Mouse (Mus musculus): ENCODE measurements around the gene Elovl7. TPM values are rescaled to one million over a fixed set of nuclear protein-coding genes. Genes with fewer than 3 reads are reported as not detected.

Gene Elovl7
- polyA plus RNA-seq (2011; ENCODE audit: insufficient read depth, insufficient read length, low replicate concordance, missing spikeins) = 1.5 and 4.3 TPM in 2 replicates

DNA sequence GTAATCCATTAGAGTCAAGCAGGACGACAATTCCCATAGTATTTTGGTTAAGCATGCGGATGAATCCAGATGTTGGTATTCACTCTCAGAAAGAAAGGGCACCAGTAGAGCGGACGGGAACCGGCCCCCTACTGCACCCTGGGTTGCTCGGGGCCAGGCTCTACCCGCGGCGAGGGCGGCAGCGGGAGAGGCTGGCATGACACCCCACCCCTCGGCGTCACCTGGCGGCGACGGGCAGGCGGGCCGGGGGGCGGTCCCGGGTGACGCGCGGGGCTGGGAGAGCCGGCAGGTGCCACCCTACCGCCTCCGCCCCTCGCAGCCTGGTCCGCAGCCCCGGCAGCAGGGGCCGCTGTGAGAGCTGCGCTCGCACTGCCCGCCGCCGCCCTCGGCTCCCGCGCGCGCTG lies at the start of gene Elovl7:
Elovl7 (plus strand) TSS at position 324 of the 404 bp plus-strand sequence.
- Histone ChIP-seq H3K27ac (ENCODE audit: control insufficient read depth, insufficient read depth, low read depth, low read length, poor library complexity) (peak within 1 kb of the TSS; percentile 66; the same call in 1 of the 2 replicates), H3K4me1 (ENCODE audit: control insufficient read depth, insufficient read depth, low read length) (no peaks in the 10 kb centered on the region; the same call in none of the 2 replicates), H3K4me3 (replicated peaks; ENCODE audit: control insufficient read depth, low read depth, low read length) (peak within 1 kb of the TSS; percentile 74)
- peak; percentile 30; the same call in 1 of the 2 replicates for TF ChIP-seq CTCF (IDR thresholded peaks at IDR 0.05; ENCODE audit: control insufficient read depth, insufficient read depth, low read length)
- no peak for TF ChIP-seq POLR2A (IDR thresholded peaks at IDR 0.05; ENCODE audit: borderline replicate concordance, control insufficient read depth, low read depth, low read length)
- 1% methylated on average over 38 of the region's 40 CpGs for WGBS

DNA sequence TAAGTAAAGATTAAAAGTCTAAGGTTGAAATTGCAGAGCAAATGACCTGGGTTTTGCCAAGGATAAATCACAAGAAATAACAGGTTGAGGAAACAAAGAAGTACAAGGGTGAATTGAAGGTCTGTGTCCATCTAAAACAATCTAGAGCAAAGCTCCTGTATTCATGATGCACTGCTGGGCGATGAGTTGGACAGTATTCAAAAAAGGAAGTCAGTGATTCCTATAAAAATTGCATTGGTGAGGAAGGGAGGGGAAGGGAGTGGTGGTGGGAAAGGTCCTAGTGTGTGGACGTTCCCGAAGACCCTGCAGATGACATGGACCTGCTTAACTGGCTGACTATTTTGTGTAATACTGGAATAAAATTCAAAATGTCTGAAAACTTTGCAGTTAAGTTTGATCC lies 49.6 kb upstream of the Elovl7 start:
- TF ChIP-seq POLR2A (IDR thresholded peaks at IDR 0.05; ENCODE audit: borderline replicate concordance, control insufficient read depth, low read depth, low read length) (no peak), CTCF (IDR thresholded peaks at IDR 0.05; ENCODE audit: control insufficient read depth, insufficient read depth, low read length) (no peak)
- Histone ChIP-seq H3K27ac (ENCODE audit: control insufficient read depth, insufficient read depth, low read depth, low read length, poor library complexity) (no peak overlapping the region), H3K4me3 (replicated peaks; ENCODE audit: control insufficient read depth, low read depth, low read length) (no peak overlapping the region), H3K4me1 (ENCODE audit: control insufficient read depth, insufficient read depth, low read length) (no peaks in the 10 kb centered on the region; the same call in 1 of the 2 replicates)
- WGBS = 79% methylated on average over 3 of the region's 3 CpGs

DNA sequence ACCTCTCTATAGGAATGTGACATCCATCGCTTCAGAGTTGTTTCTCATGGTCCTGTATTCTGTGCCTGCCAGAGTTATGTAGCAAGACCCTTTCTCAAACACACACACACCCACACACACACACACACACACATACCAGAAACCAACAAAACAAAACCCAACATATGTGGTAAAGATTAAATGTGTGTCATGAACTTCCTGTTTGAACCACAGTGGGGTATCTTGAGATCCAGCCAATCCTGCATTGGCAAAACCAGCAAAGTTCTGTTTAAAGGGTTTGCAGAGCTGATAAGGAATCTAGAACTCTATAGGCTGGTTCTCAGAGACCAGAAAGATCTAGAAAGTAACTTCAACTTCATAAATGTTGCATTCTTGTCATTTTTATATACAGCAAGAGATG lies 44.2 kb upstream of the Elovl7 start:
- Histone ChIP-seq H3K4me3 (replicated peaks; ENCODE audit: control insufficient read depth, low read depth, low read length) (no peak overlapping the region), H3K27ac (ENCODE audit: control insufficient read depth, insufficient read depth, low read depth, low read length, poor library complexity) (no peak overlapping the region), H3K4me1 (ENCODE audit: control insufficient read depth, insufficient read depth, low read length) (no peaks in the 10 kb centered on the region)
- 76% methylated on average over 1 of the region's 1 CpGs for WGBS
- TF ChIP-seq CTCF (IDR thresholded peaks at IDR 0.05; ENCODE audit: control insufficient read depth, insufficient read depth, low read length) = no peak
- no peak for TF ChIP-seq POLR2A (IDR thresholded peaks at IDR 0.05; ENCODE audit: borderline replicate concordance, control insufficient read depth, low read depth, low read length)

- TF ChIP-seq CTCF (IDR thresholded peaks at IDR 0.05; ENCODE audit: control insufficient read depth, insufficient read depth, low read length) (no peak), POLR2A (IDR thresholded peaks at IDR 0.05; ENCODE audit: borderline replicate concordance, control insufficient read depth, low read depth, low read length) (no peak)
- 78% methylated on average over 8 of the region's 8 CpGs for WGBS
- Histone ChIP-seq H3K4me3 (replicated peaks; ENCODE audit: control insufficient read depth, low read depth, low read length) (no peak overlapping the region), H3K4me1 (ENCODE audit: control insufficient read depth, insufficient read depth, low read length) (no peaks in the 10 kb centered on the region), H3K27ac (ENCODE audit: control insufficient read depth, insufficient read depth, low read depth, low read length, poor library complexity) (no peak overlapping the region)
Measured at GRCm38 (mm10) chr13:108170511-108170910, 43.7 kb upstream of the Elovl7 start.

DNA sequence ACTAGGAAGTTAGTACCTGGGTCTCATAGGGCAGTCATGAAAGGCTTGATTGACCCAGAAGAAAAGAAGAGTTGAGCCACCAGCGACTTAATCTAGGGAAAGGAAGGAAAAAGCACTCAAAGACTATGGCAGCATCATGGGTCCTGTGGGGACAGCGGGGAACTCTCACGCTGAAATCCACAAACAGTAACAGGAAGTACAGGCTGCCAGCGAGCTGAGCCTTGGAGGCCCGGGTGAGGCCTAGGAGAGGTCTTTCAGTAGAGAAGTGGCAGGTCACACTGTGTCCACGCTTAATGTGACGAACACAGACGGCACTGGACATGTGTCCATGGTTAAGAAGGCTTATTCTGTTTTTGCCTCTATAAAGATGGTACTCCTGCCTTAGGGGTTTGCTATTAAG lies 34.6 kb upstream of the Elovl7 start:
- 28% methylated on average over 8 of the region's 8 CpGs for WGBS
- H3K27ac ChIP-seq (ENCODE audit: control insufficient read depth, insufficient read depth, low read depth, low read length, poor library complexity) = no peak overlapping the region
- no peaks in the 10 kb centered on the region for H3K4me1 ChIP-seq (ENCODE audit: control insufficient read depth, insufficient read depth, low read length)
- TF ChIP-seq POLR2A (IDR thresholded peaks at IDR 0.05; ENCODE audit: borderline replicate concordance, control insufficient read depth, low read depth, low read length) = no peak
- TF ChIP-seq CTCF (IDR thresholded peaks at IDR 0.05; ENCODE audit: control insufficient read depth, insufficient read depth, low read length) = no peak
- no peak overlapping the region for H3K4me3 ChIP-seq (replicated peaks; ENCODE audit: control insufficient read depth, low read depth, low read length)

- H3K27ac ChIP-seq (ENCODE audit: control insufficient read depth, insufficient read depth, low read depth, low read length, poor library complexity) = no peak overlapping the region
- no peaks in the 10 kb centered on the region for H3K4me1 ChIP-seq (ENCODE audit: control insufficient read depth, insufficient read depth, low read length)
- WGBS = 65% methylated on average over 5 of the region's 5 CpGs
- TF ChIP-seq POLR2A (IDR thresholded peaks at IDR 0.05; ENCODE audit: borderline replicate concordance, control insufficient read depth, low read depth, low read length) = no peak
- no peak for TF ChIP-seq CTCF (IDR thresholded peaks at IDR 0.05; ENCODE audit: control insufficient read depth, insufficient read depth, low read length)
- no peak overlapping the region for H3K4me3 ChIP-seq (replicated peaks; ENCODE audit: control insufficient read depth, low read depth, low read length)
Measured at GRCm38 (mm10) chr13:108180821-108181220, 33.4 kb upstream of the Elovl7 start.

- Histone ChIP-seq H3K4me1 (ENCODE audit: control insufficient read depth, insufficient read depth, low read length) (no peaks in the 10 kb centered on the region), H3K4me3 (replicated peaks; ENCODE audit: control insufficient read depth, low read depth, low read length) (no peak overlapping the region), H3K27ac (ENCODE audit: control insufficient read depth, insufficient read depth, low read depth, low read length, poor library complexity) (no peak overlapping the region)
- TF ChIP-seq CTCF (IDR thresholded peaks at IDR 0.05; ENCODE audit: control insufficient read depth, insufficient read depth, low read length) = no peak
- TF ChIP-seq POLR2A (IDR thresholded peaks at IDR 0.05; ENCODE audit: borderline replicate concordance, control insufficient read depth, low read depth, low read length) = no peak
Measured at GRCm38 (mm10) chr13:108184743-108185255, 29.4 kb upstream of the Elovl7 start.

DNA sequence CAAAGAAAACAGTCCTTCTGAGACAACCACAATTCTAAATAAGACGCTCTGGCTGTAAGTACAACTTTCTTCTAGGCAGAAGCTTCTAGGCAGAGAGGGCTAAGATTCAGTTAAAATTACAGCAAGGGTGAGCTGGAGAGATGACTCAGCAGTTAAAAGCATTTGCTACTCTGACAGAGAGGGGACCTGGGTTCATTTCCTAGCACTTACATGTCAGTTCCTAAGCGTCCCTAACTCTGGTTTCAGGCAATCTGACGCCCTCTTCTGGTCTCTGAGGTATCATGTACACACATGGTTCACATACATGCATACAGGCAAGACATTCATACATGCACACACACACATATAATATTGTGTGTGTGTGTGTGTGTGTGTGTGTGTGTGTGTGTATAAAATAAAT lies 28.7 kb upstream of the Elovl7 start:
- no peak overlapping the region for H3K27ac ChIP-seq (ENCODE audit: control insufficient read depth, insufficient read depth, low read depth, low read length, poor library complexity)
- no peak overlapping the region for H3K4me3 ChIP-seq (replicated peaks; ENCODE audit: control insufficient read depth, low read depth, low read length)
- TF ChIP-seq CTCF (IDR thresholded peaks at IDR 0.05; ENCODE audit: control insufficient read depth, insufficient read depth, low read length) = no peak
- no peak for TF ChIP-seq POLR2A (IDR thresholded peaks at IDR 0.05; ENCODE audit: borderline replicate concordance, control insufficient read depth, low read depth, low read length)
- no peaks in the 10 kb centered on the region for H3K4me1 ChIP-seq (ENCODE audit: control insufficient read depth, insufficient read depth, low read length)
- WGBS = 90% methylated on average over 3 of the region's 3 CpGs

- Histone ChIP-seq H3K4me3 (replicated peaks; ENCODE audit: control insufficient read depth, low read depth, low read length) (no peak overlapping the region), H3K4me1 (ENCODE audit: control insufficient read depth, insufficient read depth, low read length) (no peaks in the 10 kb centered on the region), H3K27ac (ENCODE audit: control insufficient read depth, insufficient read depth, low read depth, low read length, poor library complexity) (no peak overlapping the region)
- no peak for TF ChIP-seq POLR2A (IDR thresholded peaks at IDR 0.05; ENCODE audit: borderline replicate concordance, control insufficient read depth, low read depth, low read length)
- WGBS = 58% methylated on average over 4 of the region's 4 CpGs
Measured at GRCm38 (mm10) chr13:108187994-108188393, 26.2 kb upstream of the Elovl7 start.
